Mouse (Mus musculus) Patski (cell line): ENCODE measurements around the gene Myo1d. TPM values are rescaled to one million over a fixed set of nuclear protein-coding genes. Genes with fewer than 3 reads are reported as not detected.

Experiments used
- ATAC-seq: fragments of 100-300 bp; one replicate; pipeline ENCODE4 v1.8.0; 2021
- CTCF ChIA-PET: fragments of 350-600 bp; sonication (Branson Sonifier 250); formaldehyde crosslinking; loops from one replicate; lab custom pipeline; 2022; ENCODE audit warnings: inconsistent platforms; lab: Charles Lee
- POLR2A ChIA-PET: fragments of 350-600 bp; sonication (Branson Sonifier 250); formaldehyde crosslinking; loops from one replicate; lab custom pipeline; 2022; ENCODE audit warnings: antibody characterized with exemption, inconsistent platforms; lab: Charles Lee
- DNase-seq: peaks from one replicate; pipeline ENCODE4 v3.0.0-alpha.2; 2011; ENCODE audit warnings: low read depth, low spot score
- H3K27me3 ChIP-seq: fragments of 371-371 bp; one replicate; pipeline ENCODE4 v1.5.1; 2021
- CTCF ChIP-seq: fragments of 100-300 bp; IDR thresholded peaks from one replicate; pipeline ENCODE4 v1.5.1; 2021
- in situ Hi-C: fragments of 300-500 bp; cut with MboI; formaldehyde crosslinking; loops from 3 replicates; pipeline ENCODE4 v1.11.1; 2018; ENCODE audit warnings: low pct_unique_long_range_greater_than_20kb, mixed read lengths
- polyA plus RNA-seq: library from polyadenylated mRNA; unstranded; gene quantifications from one replicate; pipeline ENCODE4 v1.2.3, GENCODE M21; 2021

Gene Myo1d
- polyA plus RNA-seq, 1 experiment from 2014 or later: 36.9 TPM

- CTCF ChIA-PET: interaction anchor here (1.0 to 1.6 kb wide), 3 partner anchors 10 to 13 kb away, joined by 3 to 5 read pairs (median 4); no protein-coding TSS in a partner anchor
Observed at GRCm38 (mm10) chr11:80564975-80565965, 214.6 kb downstream of the Myo1d start.

DNA sequence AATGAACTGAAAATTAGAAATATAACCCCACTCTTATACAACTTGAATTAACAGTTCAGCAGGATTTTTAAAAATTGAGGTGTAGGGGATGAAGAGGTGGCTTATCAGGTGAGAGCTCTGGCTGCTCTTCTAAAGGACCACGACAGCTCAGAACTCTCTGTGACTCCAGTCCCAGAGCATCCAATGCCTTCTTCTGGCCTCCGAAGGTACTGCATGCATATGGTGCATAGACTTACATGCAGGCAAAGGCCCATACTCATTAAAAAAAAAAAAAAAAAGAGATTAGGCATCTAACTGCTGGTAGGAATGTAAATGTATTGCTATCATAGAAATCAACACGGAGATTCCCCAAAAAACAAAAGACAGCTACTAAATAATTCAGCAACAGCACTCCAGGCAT lies 217.3 kb downstream of the Myo1d start:
- CTCF ChIA-PET: interaction anchor here (0.6 kb wide), 2 partner anchors 14 to 123 kb away, joined by 3 read pairs; no protein-coding TSS in a partner anchor
- TF ChIP-seq CTCF: peak; percentile 60
- DNase-seq (no peak), ATAC-seq (no peak)
- POLR2A ChIA-PET: no interaction called here
- H3K27me3 ChIP-seq: no peaks in the 10 kb centered on the region
- in situ Hi-C loops: loop anchor here (5.0 kb wide), 1 partner anchor 100 kb away; no protein-coding TSS in a partner anchor

More at GRCm38 (mm10) chr11:80564975-80565965, 214.6 kb downstream of the Myo1d start:
- DNase-seq (no peak), ATAC-seq (no peak)
- H3K27me3 ChIP-seq: no peaks in the 10 kb centered on the region
- POLR2A ChIA-PET: interaction anchor here (0.6 kb wide), 1 partner anchor 241 kb away, joined by 3 read pairs; no protein-coding TSS in a partner anchor
- in situ Hi-C loops: loop anchor here (5.0 kb wide), 1 partner anchor 103 kb away; no protein-coding TSS in a partner anchor
- TF ChIP-seq CTCF: no peak

DNA sequence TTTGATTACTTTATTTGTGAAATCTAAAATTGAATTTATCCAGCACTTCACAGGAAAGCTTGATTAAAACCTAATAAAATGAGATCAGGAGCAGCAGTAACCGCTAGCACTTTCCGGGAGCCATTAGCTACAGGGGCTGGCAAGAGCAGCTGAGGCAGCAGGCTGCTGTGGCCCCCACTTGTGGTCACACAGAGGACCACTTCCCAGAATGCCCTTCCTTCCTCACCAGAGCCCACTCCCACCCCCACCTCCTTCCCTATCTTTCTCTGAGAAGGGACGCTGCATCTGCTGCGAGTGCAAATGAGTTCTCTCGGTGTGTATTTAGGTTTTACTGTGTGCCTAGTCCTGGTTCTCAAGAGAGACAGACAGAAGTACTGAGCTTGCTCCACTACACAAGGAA lies 219.1 kb downstream of the Myo1d start:
- no peak for DNase-seq
- in situ Hi-C loops: loop anchor here (5.0 kb wide), 1 partner anchor 98 kb away; no protein-coding TSS in a partner anchor
- ChIA-PET CTCF (no interaction called here), POLR2A (no interaction called here)
- TF ChIP-seq CTCF: no peak
- no peak for ATAC-seq
- no peaks in the 10 kb centered on the region for H3K27me3 ChIP-seq

DNA sequence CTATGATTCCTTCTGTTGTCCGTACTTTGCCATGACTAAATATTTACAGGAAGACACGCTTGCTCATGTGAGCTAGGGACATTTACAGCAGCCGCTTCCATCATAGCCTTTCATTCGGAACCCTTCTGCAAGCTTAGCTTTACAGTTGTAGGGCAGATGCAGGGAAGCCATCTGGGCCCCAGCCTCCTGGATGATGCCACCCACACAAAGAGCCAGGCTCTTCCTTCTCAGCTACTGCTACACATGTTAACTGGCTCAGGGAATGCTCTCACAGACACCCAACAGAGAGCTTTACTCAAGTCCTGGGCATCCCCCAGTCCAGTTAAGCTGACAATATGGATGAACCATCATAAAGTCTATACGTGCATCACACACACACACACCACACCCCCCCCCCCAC lies 224.4 kb downstream of the Myo1d start:
- ATAC-seq (no peak), DNase-seq (no peak)
- POLR2A ChIA-PET: no interaction called here
- CTCF ChIA-PET: interaction anchor here (1.4 to 1.5 kb wide), 2 partner anchors 9 to 17 kb away, joined by 4 to 5 read pairs; no protein-coding TSS in a partner anchor
- no peak for TF ChIP-seq CTCF
- in situ Hi-C loops: no loop called here
- no peaks in the 10 kb centered on the region for H3K27me3 ChIP-seq

- no peak for ATAC-seq
- ChIA-PET POLR2A (no interaction called here), CTCF (no interaction called here)
- in situ Hi-C loops: no loop called here
- no peak for DNase-seq
- no peak for TF ChIP-seq CTCF
- H3K27me3 ChIP-seq: no peaks in the 10 kb centered on the region
Observed at GRCm38 (mm10) chr11:80553046-80553445, 226.8 kb downstream of the Myo1d start.

DNA sequence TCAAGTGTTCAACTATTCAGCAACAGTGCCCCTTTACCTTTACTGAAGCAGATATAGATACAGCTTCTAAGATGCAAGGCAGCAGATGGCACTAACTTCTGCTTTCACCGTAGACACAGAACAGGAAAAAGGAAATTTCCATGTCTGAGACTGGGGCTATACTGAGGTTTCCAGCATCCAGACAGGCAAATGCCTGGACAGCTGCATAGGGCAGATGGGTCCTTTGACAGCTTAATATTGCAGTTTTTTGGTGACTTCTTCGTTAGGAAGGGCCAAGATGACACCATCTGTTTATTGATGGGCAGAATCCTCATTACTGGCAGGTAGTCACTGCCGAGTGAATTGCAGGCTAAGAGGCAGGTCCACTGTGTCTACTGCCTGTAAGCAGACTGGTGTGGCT lies 228.2 kb downstream of the Myo1d start:
- in situ Hi-C loops: no loop called here
- ATAC-seq: no peak
- TF ChIP-seq CTCF: no peak
- no peaks in the 10 kb centered on the region for H3K27me3 ChIP-seq
- no peak for DNase-seq
- ChIA-PET CTCF (interaction anchor here (1.2 to 1.6 kb wide), 2 partner anchors 9 to 13 kb away, joined by 3 read pairs; no protein-coding TSS in a partner anchor), POLR2A (no interaction called here)

DNA sequence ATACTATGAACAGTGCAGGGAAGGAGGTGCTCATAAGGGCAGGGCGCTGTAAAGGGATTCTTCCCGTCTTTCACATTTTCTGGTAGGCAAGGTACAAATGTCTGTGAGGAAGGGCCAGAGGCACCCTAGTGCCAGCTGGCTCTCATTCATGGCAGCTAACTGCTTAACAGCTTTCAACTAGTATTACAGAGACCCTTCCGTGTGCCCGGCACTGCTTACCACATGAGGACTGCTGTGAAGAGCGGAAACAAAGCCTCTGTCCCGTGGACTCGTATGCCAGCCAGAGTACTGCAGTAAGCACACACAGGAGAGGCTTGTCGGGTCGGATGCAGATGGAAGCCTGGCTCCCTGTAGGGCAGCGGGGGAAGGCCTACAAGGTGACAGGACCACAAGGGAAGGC lies 229.6 kb downstream of the Myo1d start:
- no peaks in the 10 kb centered on the region for H3K27me3 ChIP-seq
- DNase-seq: no peak
- in situ Hi-C loops: no loop called here
- no peak for ATAC-seq
- CTCF ChIA-PET: no interaction called here
- POLR2A ChIA-PET: no interaction called here
- TF ChIP-seq CTCF: no peak

DNA sequence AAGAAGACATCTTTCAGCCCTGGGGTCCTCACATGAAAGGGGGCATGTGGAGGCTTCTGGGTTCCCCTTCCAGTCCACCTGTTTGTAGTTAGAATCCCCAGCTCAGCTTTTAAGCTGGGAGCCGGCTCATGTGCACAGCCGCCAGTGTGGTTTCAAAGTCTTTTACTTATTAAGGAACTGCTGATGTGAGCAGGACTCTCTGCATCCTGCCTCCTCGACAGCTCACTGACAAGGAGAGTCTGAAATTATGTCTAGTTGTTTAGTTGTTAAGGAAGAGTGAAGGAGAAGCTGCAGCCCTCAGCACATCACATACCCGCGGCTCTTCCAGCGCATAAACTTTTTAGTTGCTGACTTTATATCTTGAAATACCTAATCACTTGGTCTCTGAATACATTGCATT lies 230.0 kb downstream of the Myo1d start:
- ChIA-PET POLR2A (interaction anchor here (0.6 kb wide), 1 partner anchor 98 kb away, joined by 4 read pairs; no protein-coding TSS in a partner anchor), CTCF (no interaction called here)
- in situ Hi-C loops: no loop called here
- H3K27me3 ChIP-seq: no peaks in the 10 kb centered on the region
- no peak for TF ChIP-seq CTCF
- DNase-seq: no peak
- ATAC-seq: no peak

- TF ChIP-seq CTCF: no peak
- DNase-seq (no peak), ATAC-seq (no peak)
- ChIA-PET CTCF (interaction anchor here (0.9 to 1.5 kb wide), 4 partner anchors 8 to 70 kb away, joined by 3 to 4 read pairs (median 3); no protein-coding TSS in a partner anchor), POLR2A (no interaction called here)
- H3K27me3 ChIP-seq: no peaks in the 10 kb centered on the region
- in situ Hi-C loops: no loop called here
Observed at GRCm38 (mm10) chr11:80546233-80546632, 233.6 kb downstream of the Myo1d start.

DNA sequence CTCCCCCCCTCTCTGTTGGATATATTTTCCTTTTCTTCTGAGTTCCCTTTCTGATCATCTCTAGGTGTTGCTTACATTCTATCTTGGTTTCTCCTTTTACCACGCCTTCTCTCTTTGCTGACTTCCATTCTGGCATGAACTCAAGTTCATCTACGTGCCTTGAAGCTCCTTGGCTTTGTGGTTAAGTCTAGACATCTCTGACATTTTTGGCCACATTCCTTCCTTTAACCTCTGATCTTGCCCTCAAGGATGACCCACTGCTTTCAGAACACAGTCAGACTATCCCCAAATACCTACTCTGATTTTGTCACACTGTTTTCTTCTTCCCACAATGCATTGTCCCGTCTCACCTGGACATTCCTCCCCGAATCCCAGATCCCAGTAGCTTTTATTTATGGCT lies 240.8 kb downstream of the Myo1d start:
- ChIA-PET POLR2A (interaction anchor here (0.6 kb wide), 1 partner anchor 23 kb away, joined by 3 read pairs; no protein-coding TSS in a partner anchor), CTCF (interaction anchor here (1.5 kb wide), 1 partner anchor 16 kb away, joined by 4 read pairs; no protein-coding TSS in a partner anchor)
- ATAC-seq (peak; percentile 60), DNase-seq (no peak)
- H3K27me3 ChIP-seq: no peaks in the 10 kb centered on the region
- TF ChIP-seq CTCF: no peak
- in situ Hi-C loops: no loop called here
